Mouse (Mus musculus) liver, embryonic 14.5 days (tissue): Measurements from ENCODE around the gene Lonrf2.

ENCODE experiments used
- CTCF ChIP-seq: IDR thresholded peaks from 2 replicates; pipeline ENCODE4 v1.5.1; 2016; ENCODE audit warnings: antibody characterized with exemption, low read depth, control low read depth
- EP300 ChIP-seq: IDR thresholded peaks from 2 replicates; pipeline ENCODE4 v1.6.1; 2016; ENCODE audit warnings: antibody characterized with exemption, low read depth

GRCm38 (mm10) chr1:38873911-38874310 lies 37.4 kb upstream of the Lonrf2 start:
- TF ChIP-seq CTCF (no peak), EP300 (no peak)
